Mouse (Mus musculus) gastrocnemius, adult 8-10 months (tissue): ENCODE measurements at regions not wholly inside any gene's neighbourhood (a gene's known extent, or its start where the extent isn't known, plus 50 kb on each side); places are given as distances from the start of the nearest gene placed in this dataset.
"Not testable (repeated sequence)": the region's sequence is repeated elsewhere in the genome, so short reads cannot be mapped to it uniquely, and the experiment has no call there.

ENCODE experiments used
- DNase-seq, 2 experiments: peaks; one replicate each; pipeline ENCODE4 v3.0.0; 2022; ENCODE audit warnings: low spot score in 2 of 2

- peak; percentile 21 to 22 for DNase-seq
These were observed 102.7 kb downstream of the Ptpn20 start for GRCm38 (mm10) chr14:33691690-33692089.

GRCm38 (mm10) chr14:33694224-33694623, 105.2 kb downstream of the Ptpn20 start:
- no peak for DNase-seq

- DNase-seq: peak; percentile 47 to 55
These were observed 106.5 kb downstream of the Ptpn20 start for GRCm38 (mm10) chr14:33695362-33695982.

- no peak for DNase-seq
These were observed 107.8 kb downstream of the Ptpn20 start for GRCm38 (mm10) chr14:33696817-33697216.

GRCm38 (mm10) chr14:33699777-33700438, 110.9 kb downstream of the Ptpn20 start:
- no peak for DNase-seq

- DNase-seq: no peak
These were observed 118.8 kb downstream of the Ptpn20 start for GRCm38 (mm10) chr14:33707661-33708297.

- no peak for DNase-seq
These were observed 119.3 kb downstream of the Ptpn20 start for GRCm38 (mm10) chr14:33708298-33708665.

GRCm38 (mm10) chr14:33712458-33712857, 123.5 kb downstream of the Ptpn20 start:
- DNase-seq: no peak

- no peak for DNase-seq
These were observed 130.6 kb downstream of the Ptpn20 start for GRCm38 (mm10) chr14:33719651-33720050.

GRCm38 (mm10) chr14:33722379-33723145, 133.6 kb downstream of the Ptpn20 start:
- not testable (repeated sequence) for DNase-seq

- DNase-seq: no peak
These were observed 137.5 kb downstream of the Ptpn20 start for GRCm38 (mm10) chr14:33726500-33726899.

- DNase-seq: no peak
These were observed 140.3 kb downstream of the Ptpn20 start for GRCm38 (mm10) chr14:33729115-33729884.

GRCm38 (mm10) chr14:33732698-33733097, 143.7 kb downstream of the Ptpn20 start:
- DNase-seq: no peak

GRCm38 (mm10) chr14:33734446-33735043, 145.5 kb downstream of the Ptpn20 start:
- DNase-seq: no peak

- DNase-seq: peak; percentile 40 to 42
These were observed 146.6 kb downstream of the Ptpn20 start for GRCm38 (mm10) chr14:33735653-33736052.

- DNase-seq: peak in 1 of 2 experiments; percentile 13
These were observed 157.2 kb downstream of the Ptpn20 start for GRCm38 (mm10) chr14:33746181-33746580.

- DNase-seq: no peak
These were observed 163.7 kb upstream of the Gdf10 start for GRCm38 (mm10) chr14:33759656-33760055.

- DNase-seq: no peak
These were observed 159.7 kb upstream of the Gdf10 start for GRCm38 (mm10) chr14:33763641-33764046.

GRCm38 (mm10) chr14:33765767-33766166, 157.6 kb upstream of the Gdf10 start:
- DNase-seq: no peak

- DNase-seq: no peak
These were observed 151.0 kb upstream of the Gdf10 start for GRCm38 (mm10) chr14:33772374-33772773.

GRCm38 (mm10) chr14:33789556-33789955, 133.8 kb upstream of the Gdf10 start:
- DNase-seq: no peak
